Mouse (Mus musculus) liver, embryonic 12.5 days (tissue): ENCODE measurements around the gene Gm5129. TPM values are rescaled to one million over a fixed set of nuclear protein-coding genes. Genes with fewer than 3 reads are reported as not detected.

Source experiments
- ATAC-seq: fragments of 200-750 bp; cut with Nextera tagmentation; 2 replicates; pipeline ENCODE4 v1.8.0; 2017; ENCODE audit warnings: moderate number of reproducible peaks, mild to moderate bottlenecking, moderate library complexity
- H3K27ac ChIP-seq: fragments of 300-500 bp; sonication (generic); 2 replicates; pipeline ENCODE4 v1.5.1; 2016; ENCODE audit warnings: mild to moderate bottlenecking
- H3K27me3 ChIP-seq: fragments of 300-500 bp; sonication (generic); replicated peaks from 2 replicates; pipeline ENCODE4 v1.6.1; 2016; ENCODE audit warnings: mild to moderate bottlenecking, moderate library complexity
- H3K36me3 ChIP-seq: fragments of 300-500 bp; sonication (generic); 2 replicates; pipeline ENCODE4 v1.6.1; 2016; ENCODE audit warnings: mild to moderate bottlenecking, moderate library complexity
- H3K4me1 ChIP-seq: fragments of 300-500 bp; sonication (generic); 2 replicates; pipeline ENCODE4 v1.6.1; 2016
- H3K4me2 ChIP-seq: fragments of 300-500 bp; sonication (generic); 2 replicates; pipeline ENCODE4 v1.6.1; 2016; ENCODE audit warnings: mild to moderate bottlenecking, moderate library complexity
- H3K4me3 ChIP-seq: fragments of 300-500 bp; sonication (generic); 2 replicates; pipeline ENCODE4 v1.5.1; 2016; ENCODE audit warnings: mild to moderate bottlenecking, moderate library complexity
- H3K9ac ChIP-seq: fragments of 300-500 bp; sonication (generic); 2 replicates; pipeline ENCODE4 v1.6.1; 2016; ENCODE audit warnings: mild to moderate bottlenecking, moderate library complexity
- H3K9me3 ChIP-seq: fragments of 300-500 bp; sonication (generic); replicated peaks from 2 replicates; pipeline ENCODE4 v1.6.1; 2016; ENCODE audit warnings: mild to moderate bottlenecking, moderate library complexity
- WGBS: fragments of 180-500 bp; shearing (Covaris S2); methylation state at CpG from one replicate; pipeline ENCODE4 v1.1.7; 2016; ENCODE audit not compliant: insufficient replicate concordance; 5-methylcytosine and 5-hydroxymethylcytosine counted together
- polyA plus RNA-seq: library from polyadenylated mRNA; unstranded; fragments of >200 nt; fragmentation: Nextera tagmentation; extraction: Ambion mirVana; gene quantifications from 2 replicates; pipeline ENCODE4 v1.2.1, GENCODE M21; 2016

Gene Gm5129
- polyA plus RNA-seq, 1 experiment from 2014 or later, result not detected

DNA sequence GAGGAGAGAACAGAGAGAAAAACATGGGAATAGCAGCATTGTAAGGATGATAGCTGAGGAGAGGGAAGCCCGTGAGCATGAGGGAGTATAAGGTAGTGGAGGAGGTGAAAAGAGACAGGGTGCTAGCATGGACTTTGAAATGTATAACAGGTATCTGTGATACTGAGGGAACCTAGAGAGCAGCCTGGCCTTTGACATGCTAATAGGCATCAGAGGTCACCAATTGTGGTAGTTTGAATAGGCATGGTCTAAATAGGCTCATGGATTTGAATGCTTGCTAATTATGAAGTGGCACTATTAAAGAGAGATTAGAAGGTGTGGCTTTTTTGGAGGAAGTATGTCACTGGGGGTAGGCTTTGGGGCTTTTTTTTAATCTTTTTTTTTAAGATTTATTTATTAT, 22.8 kb downstream of the Gm5129 start:
- no peaks in the 10 kb centered on the region for H3K27me3 ChIP-seq
- WGBS, result 50% methylated on average over 1 of the region's 1 CpGs
- no peaks in the 10 kb centered on the region for H3K36me3 ChIP-seq
- no peak for ATAC-seq
- H3K4me2 ChIP-seq, result no peak overlapping the region
- H3K9me3 ChIP-seq, result no peaks in the 10 kb centered on the region
- H3K9ac ChIP-seq, result no peak overlapping the region
- H3K27ac ChIP-seq, result no peak overlapping the region
- H3K4me1 ChIP-seq, result no peaks in the 10 kb centered on the region
- H3K4me3 ChIP-seq, result no peak overlapping the region

DNA sequence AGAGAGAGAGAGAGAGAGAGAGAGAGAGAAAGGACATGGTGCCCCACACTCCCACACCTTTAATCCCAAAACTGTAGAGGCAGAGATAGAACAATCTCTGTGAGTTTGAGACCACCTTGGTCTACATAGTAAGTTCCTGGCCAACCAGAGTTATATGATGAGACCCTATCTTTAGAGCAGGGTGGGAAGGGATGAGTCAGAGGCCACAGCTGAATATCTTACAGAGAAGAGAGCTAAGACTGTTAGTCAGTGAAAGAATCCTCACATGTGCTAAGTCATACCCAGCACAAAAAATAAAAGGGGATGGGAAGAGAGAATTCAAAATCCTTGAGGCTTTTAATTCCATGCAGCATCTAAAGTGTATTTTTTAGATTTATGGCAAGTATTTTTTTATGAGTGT, 24.1 kb downstream of the Gm5129 start:
- Histone ChIP-seq H3K27ac (no peak overlapping the region), H3K9ac (no peak overlapping the region), H3K4me3 (no peak overlapping the region), H3K4me2 (no peak overlapping the region), H3K36me3 (no peaks in the 10 kb centered on the region), H3K4me1 (no peaks in the 10 kb centered on the region), H3K9me3 (no peaks in the 10 kb centered on the region), H3K27me3 (no peaks in the 10 kb centered on the region)
- no peak for ATAC-seq

DNA sequence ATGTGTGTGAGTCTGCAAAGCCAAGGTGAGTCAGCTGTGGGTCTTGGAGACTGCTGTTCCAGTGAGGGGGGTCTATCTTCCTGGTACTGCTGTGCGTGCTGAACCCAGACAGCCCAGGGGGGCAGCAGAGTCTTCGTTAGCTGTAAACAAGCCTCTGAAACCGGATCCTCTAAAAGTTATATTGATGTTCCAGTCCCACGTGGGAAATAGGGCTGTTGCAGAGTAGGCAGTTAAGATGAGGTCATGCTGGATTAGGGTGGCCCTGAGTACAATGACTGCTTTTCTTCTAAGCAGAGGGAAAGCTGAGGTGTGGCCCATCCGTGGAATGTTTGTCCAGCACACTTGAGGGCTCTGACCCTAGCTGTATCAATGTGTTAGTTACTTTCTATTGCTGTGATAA, 27.5 kb downstream of the Gm5129 start:
- Histone ChIP-seq H3K4me3 (no peak overlapping the region), H3K27me3 (no peaks in the 10 kb centered on the region), H3K9me3 (no peaks in the 10 kb centered on the region), H3K9ac (no peak overlapping the region), H3K4me1 (no peaks in the 10 kb centered on the region), H3K36me3 (no peaks in the 10 kb centered on the region), H3K4me2 (no peak overlapping the region), H3K27ac (no peak overlapping the region)
- ATAC-seq, result no peak; the same call in 1 of the 2 replicates
- WGBS, result 43% methylated on average over 5 of the region's 5 CpGs

DNA sequence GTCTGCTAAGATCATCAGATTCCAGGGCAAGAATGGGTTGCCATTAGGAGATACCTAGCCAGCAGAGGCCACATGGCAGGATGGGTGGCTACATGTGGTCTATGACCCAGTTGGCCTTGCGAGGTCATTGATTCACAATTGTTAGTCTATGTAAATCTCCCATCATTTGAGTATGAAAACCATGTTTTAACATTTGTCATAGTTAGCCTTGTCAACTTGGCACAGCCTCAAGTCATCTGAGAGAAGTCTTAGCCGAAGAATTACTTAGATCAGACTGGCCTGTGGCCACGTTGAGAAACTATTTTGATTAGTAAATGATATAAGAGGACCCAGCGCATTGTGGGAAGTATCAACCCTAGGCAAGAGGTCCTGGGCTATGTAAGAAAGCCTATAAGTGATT, 28.5 kb downstream of the Gm5129 start:
- Histone ChIP-seq H3K27me3 (no peaks in the 10 kb centered on the region), H3K4me2 (no peak overlapping the region), H3K36me3 (no peaks in the 10 kb centered on the region), H3K4me1 (no peaks in the 10 kb centered on the region), H3K9ac (no peak overlapping the region), H3K4me3 (no peak overlapping the region), H3K9me3 (no peaks in the 10 kb centered on the region), H3K27ac (no peak overlapping the region)
- 72% methylated on average over 4 of the region's 4 CpGs for WGBS
- no peak for ATAC-seq

DNA sequence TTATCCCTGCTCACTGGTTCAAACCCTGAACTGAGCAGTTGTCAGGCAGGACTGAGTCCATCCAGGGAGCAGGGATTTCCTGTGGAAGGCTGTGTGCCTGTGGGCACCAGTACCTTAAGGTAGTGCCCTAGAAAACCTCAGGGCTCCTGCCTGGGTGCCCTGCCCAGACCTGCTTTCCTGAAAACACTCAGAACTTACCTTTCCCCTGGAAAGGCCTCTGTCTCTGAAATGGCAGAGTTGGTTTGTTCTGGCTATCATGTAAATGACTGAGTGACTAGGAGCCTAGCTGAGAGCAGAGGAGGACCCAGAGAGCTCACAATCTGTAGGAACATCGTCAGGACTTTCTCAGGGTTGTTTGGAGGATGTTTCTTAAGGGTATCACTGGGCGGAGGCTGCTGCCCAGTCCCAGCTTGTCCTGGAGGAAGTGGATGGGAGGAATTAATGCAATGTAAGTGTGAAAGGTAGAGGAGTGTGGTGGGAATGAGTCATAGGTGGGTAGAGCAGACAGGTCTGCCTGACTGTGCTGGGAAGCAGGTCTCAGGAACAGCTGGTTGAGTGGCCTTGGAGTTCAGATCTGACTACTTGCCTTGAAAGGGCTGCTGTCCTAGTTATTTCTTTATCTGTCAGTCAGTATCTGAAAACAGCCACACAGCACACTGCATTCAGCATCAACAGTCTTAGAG, 36.1 kb downstream of the Gm5129 start:
- no peaks in the 10 kb centered on the region for H3K36me3 ChIP-seq
- no peak overlapping the region for H3K4me2 ChIP-seq
- H3K9ac ChIP-seq, result no peak overlapping the region
- ATAC-seq, result no peak
- no peaks in the 10 kb centered on the region for H3K27me3 ChIP-seq
- H3K9me3 ChIP-seq, result no peaks in the 10 kb centered on the region
- H3K4me1 ChIP-seq, result no peaks in the 10 kb centered on the region
- no peak overlapping the region for H3K4me3 ChIP-seq
- no peak overlapping the region for H3K27ac ChIP-seq
- WGBS, result 78% methylated on average over 2 of the region's 2 CpGs

DNA sequence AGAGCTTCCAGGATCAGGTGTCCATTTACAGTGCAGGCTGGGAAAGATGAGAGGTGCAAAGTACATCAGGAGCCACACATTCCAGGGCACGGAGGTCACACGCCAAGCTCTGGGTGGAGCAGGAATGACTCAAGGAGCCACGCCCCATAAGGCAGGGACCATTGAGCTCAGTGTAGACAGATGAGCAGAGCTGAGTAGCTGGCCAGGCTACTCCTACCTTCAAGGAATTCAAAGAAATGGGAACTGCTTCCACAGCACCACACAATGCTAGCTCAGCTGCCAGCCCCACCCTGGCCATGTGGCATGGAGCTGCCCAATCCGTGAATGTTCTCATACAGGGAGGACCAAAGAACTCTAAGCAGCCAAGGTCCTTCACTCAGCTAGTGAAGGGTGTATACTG, 37.2 kb downstream of the Gm5129 start:
- 72% methylated on average over 4 of the region's 4 CpGs for WGBS
- Histone ChIP-seq H3K27ac (no peak overlapping the region), H3K4me3 (no peak overlapping the region), H3K4me2 (no peak overlapping the region), H3K27me3 (no peaks in the 10 kb centered on the region), H3K9ac (no peak overlapping the region), H3K9me3 (no peaks in the 10 kb centered on the region), H3K36me3 (no peaks in the 10 kb centered on the region), H3K4me1 (no peaks in the 10 kb centered on the region)
- ATAC-seq, result no peak

GRCm38 (mm10) chr5:29688352-29688751, 47.4 kb downstream of the Gm5129 start:
- WGBS, result 54% methylated on average over 7 of the region's 7 CpGs
- Histone ChIP-seq H3K4me2 (no peak overlapping the region), H3K9me3 (no peaks in the 10 kb centered on the region), H3K4me1 (0 out of 2 replicates have a peak, but pooled peaks cover 3% of the 10 kb centered on the region), H3K27ac (no peak overlapping the region), H3K36me3 (no peaks in the 10 kb centered on the region), H3K9ac (no peak overlapping the region), H3K4me3 (no peak overlapping the region), H3K27me3 (no peaks in the 10 kb centered on the region)
- ATAC-seq, result no peak

- Histone ChIP-seq H3K9ac (no peak overlapping the region), H3K4me2 (no peak overlapping the region), H3K27ac (no peak overlapping the region), H3K4me3 (no peak overlapping the region), H3K27me3 (no peaks in the 10 kb centered on the region), H3K9me3 (no peaks in the 10 kb centered on the region), H3K4me1 (0 out of 2 replicates have a peak, but pooled peaks cover 3% of the 10 kb centered on the region), H3K36me3 (no peaks in the 10 kb centered on the region)
- 48% methylated on average over 3 of the region's 3 CpGs for WGBS
- ATAC-seq, result no peak
These were observed 48.1 kb downstream of the Gm5129 start for GRCm38 (mm10) chr5:29687671-29688070.

Other genes starting within 250 kb of the Gm5129 start
- 28.2 and 28.7 TPM in 2 replicates for gene Ube3c, start 166.7 kb downstream of the Gm5129 start, polyA plus RNA-seq
- 104 and 112 TPM in 2 replicates for gene Dnajb6, start 248 bp downstream of the Gm5129 start, polyA plus RNA-seq